Mouse (Mus musculus) testis, adult 2 months (tissue): ENCODE results near the gene Dlg5. TPM values are rescaled to one million over a fixed set of nuclear protein-coding genes. Genes with fewer than 3 reads are reported as not detected.

Experiments
- H3K27ac ChIP-seq: fragments of 200-500 bp; 2 replicates; pipeline ENCODE4 v1.5.1; 2012; ENCODE audit warnings: low read depth, low read length; ENCODE audit not compliant: control insufficient read depth, insufficient read depth
- H3K27me3 ChIP-seq: fragments of 200-500 bp; 2 replicates; pipeline ENCODE4 v1.6.1; 2012; ENCODE audit warnings: mild to moderate bottlenecking, low read length, moderate library complexity; ENCODE audit not compliant: control insufficient read depth, insufficient read depth
- H3K36me3 ChIP-seq: fragments of 200-500 bp; 2 replicates; pipeline ENCODE4 v1.6.1; 2012; ENCODE audit warnings: mild to moderate bottlenecking, low read length; ENCODE audit not compliant: control insufficient read depth, insufficient read depth
- H3K4me1 ChIP-seq: fragments of 200-500 bp; 2 replicates; pipeline ENCODE4 v1.6.1; 2012; ENCODE audit warnings: low read length; ENCODE audit not compliant: control insufficient read depth, insufficient read depth
- H3K4me3 ChIP-seq: fragments of 200-500 bp; 2 replicates; pipeline ENCODE4 v1.5.1; 2012; ENCODE audit warnings: low read depth, mild to moderate bottlenecking, low read length, moderate library complexity, mixed read lengths; ENCODE audit not compliant: control insufficient read depth
- CTCF ChIP-seq: fragments of 200-500 bp; IDR thresholded peaks from 2 replicates; pipeline ENCODE4 v1.5.1; 2012; ENCODE audit warnings: low read depth, mild to moderate bottlenecking, inconsistent platforms, low read length, moderate library complexity; ENCODE audit not compliant: control insufficient read depth, insufficient read depth, insufficient replicate concordance
- POLR2A ChIP-seq: fragments of 200-500 bp; IDR thresholded peaks from 2 replicates; pipeline ENCODE4 v1.6.1; 2012; ENCODE audit warnings: low read depth, mild to moderate bottlenecking, inconsistent platforms, low read length, moderate library complexity; ENCODE audit not compliant: control insufficient read depth
- polyA plus RNA-seq: library from polyadenylated mRNA; depleted of rRNA; stranded (reverse); fragments of >200 nt; gene quantifications from 2 replicates; pipeline ENCODE4 v1.2.3, GENCODE M21; 2012

Gene Dlg5
- polyA plus RNA-seq, 1 experiment = 3.4 TPM

DNA sequence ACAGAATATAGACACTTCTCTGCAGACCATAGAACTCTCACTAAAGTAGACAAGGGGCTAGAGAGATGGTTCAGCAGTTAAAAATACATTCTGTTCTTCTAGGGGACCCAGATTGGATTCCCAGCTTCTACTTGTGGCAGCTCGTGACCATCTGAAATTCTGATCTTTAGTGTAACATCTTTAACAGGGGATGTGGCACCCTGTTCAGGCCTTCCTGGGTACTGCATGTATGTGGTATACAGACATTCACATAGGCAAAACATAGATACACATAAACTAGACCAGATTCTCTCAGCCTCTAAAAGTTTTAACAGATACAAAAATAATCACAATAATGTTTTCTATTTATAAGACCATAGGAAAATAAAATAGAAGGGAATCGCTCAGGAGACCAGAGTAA is 120.7 kb downstream of the Dlg5 start:
- no peak for TF ChIP-seq POLR2A
- no peak for TF ChIP-seq CTCF
- no peak overlapping the region for H3K27ac ChIP-seq
- H3K27me3 ChIP-seq = no peaks in the 10 kb centered on the region
- H3K4me1 ChIP-seq = no peaks in the 10 kb centered on the region
- no peak overlapping the region for H3K4me3 ChIP-seq
- no peaks in the 10 kb centered on the region for H3K36me3 ChIP-seq

GRCm38 (mm10) chr14:24124171-24124570 is 121.5 kb downstream of the Dlg5 start:
- no peaks in the 10 kb centered on the region for H3K36me3 ChIP-seq
- H3K4me3 ChIP-seq = no peak overlapping the region
- H3K4me1 ChIP-seq = no peaks in the 10 kb centered on the region
- TF ChIP-seq POLR2A (no peak), CTCF (no peak)
- no peaks in the 10 kb centered on the region for H3K27me3 ChIP-seq
- no peak overlapping the region for H3K27ac ChIP-seq

- Histone ChIP-seq H3K4me1 (no peaks in the 10 kb centered on the region), H3K27ac (peak overlapping the region; percentile 79), H3K27me3 (no peaks in the 10 kb centered on the region), H3K36me3 (peaks cover 3% of the 10 kb centered on the region), H3K4me3 (peak overlapping the region; percentile 5)
- TF ChIP-seq CTCF (no peak), POLR2A (peak; percentile 59; the same call in 1 of the 2 replicates)
These were observed 139.0 kb downstream of the Dlg5 start for GRCm38 (mm10) chr14:24106734-24107133.

DNA sequence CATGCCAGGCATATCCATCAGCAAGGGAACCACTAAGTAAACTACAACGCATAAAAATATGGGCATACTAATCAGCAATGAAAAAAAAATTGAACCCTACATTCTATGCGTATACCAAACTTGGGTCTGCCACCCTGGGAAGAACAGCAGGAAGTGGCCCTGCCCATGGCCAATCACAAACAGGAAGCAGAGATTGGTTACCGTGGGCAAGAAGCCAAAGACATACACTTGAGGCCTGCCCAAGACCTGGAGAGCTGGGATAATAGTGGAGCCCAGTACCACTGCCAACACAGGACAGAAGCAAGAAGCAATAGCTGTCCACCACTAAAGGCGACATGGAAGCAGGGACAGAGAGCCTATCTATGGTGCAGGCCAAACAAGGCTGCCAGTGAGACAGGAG is 146.9 kb downstream of the Dlg5 start:
- TF ChIP-seq CTCF (no peak), POLR2A (peak; percentile 25; the same call in 1 of the 2 replicates)
- no peak overlapping the region for H3K27ac ChIP-seq

GRCm38 (mm10) chr14:24094656-24095055 is 151.1 kb downstream of the Dlg5 start:
- TF ChIP-seq POLR2A (no peak), CTCF (no peak)
- Histone ChIP-seq H3K27ac (no peak overlapping the region), H3K4me3 (no peak overlapping the region), H3K4me1 (no peaks in the 10 kb centered on the region), H3K27me3 (no peaks in the 10 kb centered on the region), H3K36me3 (no peaks in the 10 kb centered on the region; the same call in 1 of the 2 replicates)

More for the DNA sequence above, 146.9 kb downstream of the Dlg5 start:
- Histone ChIP-seq H3K27me3 (no peaks in the 10 kb centered on the region), H3K4me3 (no peak overlapping the region), H3K4me1 (no peaks in the 10 kb centered on the region), H3K36me3 (peaks cover 2% of the 10 kb centered on the region)

GRCm38 (mm10) chr14:24093221-24093620 is 152.5 kb downstream of the Dlg5 start:
- no peaks in the 10 kb centered on the region for H3K27me3 ChIP-seq
- peak overlapping the region; percentile 47 for H3K27ac ChIP-seq
- no peak overlapping the region for H3K4me3 ChIP-seq
- no peaks in the 10 kb centered on the region for H3K36me3 ChIP-seq
- no peak for TF ChIP-seq CTCF
- TF ChIP-seq POLR2A = no peak
- H3K4me1 ChIP-seq = no peaks in the 10 kb centered on the region

DNA sequence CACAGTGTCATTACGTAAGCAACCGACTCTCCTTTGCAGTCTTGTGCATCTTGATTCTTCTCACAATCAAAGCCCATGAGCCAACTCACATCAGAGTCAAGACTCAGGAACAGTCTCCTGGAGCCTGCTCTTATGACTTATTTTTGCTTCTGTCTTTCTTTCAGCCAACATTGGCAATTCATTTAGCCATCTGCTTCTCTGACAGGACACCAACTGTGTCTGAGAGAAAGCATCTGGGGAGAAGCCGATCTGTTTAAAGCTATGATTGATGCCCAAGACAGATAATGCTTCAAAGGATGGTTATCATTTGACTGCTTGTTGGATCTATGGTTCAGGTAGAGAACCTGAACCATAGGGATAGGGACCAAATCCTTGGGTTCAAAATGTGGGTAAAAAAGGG is 153.3 kb downstream of the Dlg5 start:
- peak overlapping the region; percentile 75 for H3K27ac ChIP-seq
- H3K4me1 ChIP-seq = no peaks in the 10 kb centered on the region
- TF ChIP-seq POLR2A = no peak
- TF ChIP-seq CTCF = no peak
- H3K36me3 ChIP-seq = no peaks in the 10 kb centered on the region
- no peak overlapping the region for H3K4me3 ChIP-seq
- H3K27me3 ChIP-seq = no peaks in the 10 kb centered on the region

- TF ChIP-seq POLR2A = no peak
- no peak for TF ChIP-seq CTCF
- H3K27ac ChIP-seq = 0 out of 2 replicates have a peak overlapping the region, but pooled peaks have one; percentile 33
- no peaks in the 10 kb centered on the region for H3K27me3 ChIP-seq
- no peak overlapping the region for H3K4me3 ChIP-seq
- no peaks in the 10 kb centered on the region for H3K36me3 ChIP-seq
- peaks cover 2% of the 10 kb centered on the region; the same call in 1 of the 2 replicates for H3K4me1 ChIP-seq
These were observed 154.9 kb downstream of the Dlg5 start for GRCm38 (mm10) chr14:24090790-24091189.
